Mouse (Mus musculus): Measurements from ENCODE around the gene Sstr3. TPM values are rescaled to one million over a fixed set of nuclear protein-coding genes. Genes with fewer than 3 reads are reported as not detected.

Gene Sstr3
- polyA plus RNA-seq, 1 experiment from 2014 or later, result 0.02 TPM

GRCm38 (mm10) chr15:78576284-78576810 lies 31.9 kb upstream of the Sstr3 start:
- peaks cover 7% of the 10 kb centered on the region; the same call in 1 of the 2 replicates for H3K27me3 ChIP-seq (replicated peaks)
- no peak for ATAC-seq
- 71% methylated on average over 3 of the region's 4 CpGs for WGBS (ENCODE audit: insufficient replicate concordance)
- no peaks in the 10 kb centered on the region for H3K36me3 ChIP-seq
- no peak overlapping the region for H3K4me3 ChIP-seq
- H3K4me1 ChIP-seq, result peaks cover 50% of the 10 kb centered on the region
- H3K4me2 ChIP-seq, result no peak overlapping the region
- H3K9ac ChIP-seq, result no peak overlapping the region
- no peak overlapping the region for H3K27ac ChIP-seq
- no peaks in the 10 kb centered on the region for H3K9me3 ChIP-seq (replicated peaks)

DNA sequence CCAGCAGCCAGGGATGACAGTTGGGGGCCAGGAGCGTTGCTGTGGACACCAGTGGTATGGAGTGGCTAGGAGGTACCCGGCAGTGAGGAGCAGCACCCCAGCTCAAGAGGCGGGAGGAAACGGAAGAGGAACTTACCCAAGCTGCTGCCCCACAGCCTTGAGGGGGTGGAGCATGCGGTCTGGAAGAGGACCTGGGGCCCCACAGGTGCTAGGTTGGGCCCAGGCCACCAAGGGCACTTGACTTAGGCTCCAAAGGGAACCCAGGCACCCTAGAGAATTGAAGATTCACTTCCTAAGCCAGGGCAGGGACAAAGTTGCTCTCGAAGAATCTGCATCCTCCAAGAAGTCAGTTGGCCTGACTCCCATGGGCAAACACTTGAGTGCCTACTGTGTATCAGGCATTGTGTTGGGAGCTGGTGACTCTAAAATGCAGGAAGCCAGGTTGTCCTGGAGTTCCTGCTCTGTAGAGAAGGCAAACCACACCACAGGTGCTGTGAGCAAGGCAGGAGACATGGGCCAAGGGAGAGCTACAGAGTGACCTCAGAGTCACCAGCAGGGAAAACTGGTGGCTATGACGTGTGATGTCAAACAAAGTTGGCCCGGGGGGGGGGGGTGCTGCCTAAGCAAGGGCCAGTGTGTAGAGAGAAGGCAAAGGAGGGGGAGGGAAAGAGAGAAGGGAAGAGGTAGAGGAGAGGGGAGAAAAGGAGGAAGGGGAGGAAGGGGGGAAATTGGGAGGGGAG lies 28.3 kb upstream of the Sstr3 start, which contains the start of gene Rac2:
Gene Rac2, minus strand, starts transcription at position 126 of the 740 bp plus-strand sequence.
- peak; percentile 56 for ATAC-seq
- peak within 1 kb of the TSS; percentile 96 for H3K27ac ChIP-seq

DNA sequence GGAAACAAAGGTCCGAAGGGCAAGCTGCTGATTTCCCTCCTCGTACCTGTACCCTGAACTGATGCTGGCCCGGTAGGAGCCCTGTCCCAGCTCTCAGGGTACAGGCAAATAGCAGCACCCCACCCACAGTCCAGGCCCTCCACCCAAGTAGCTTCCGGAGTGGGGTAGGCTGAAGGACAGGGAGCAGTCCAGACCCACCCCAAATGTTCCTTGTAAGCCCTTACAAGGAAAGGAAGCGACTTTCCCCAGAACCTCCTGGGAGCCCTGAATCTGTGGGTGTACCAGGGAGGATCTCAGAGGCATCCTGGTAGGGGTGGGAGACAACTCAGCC lies 27.8 kb upstream of the Sstr3 start:
- H3K4me1 ChIP-seq, result peaks cover 68% of the 10 kb centered on the region
- peaks cover 33% of the 10 kb centered on the region for H3K36me3 ChIP-seq
- no peaks in the 10 kb centered on the region for H3K27me3 ChIP-seq (replicated peaks)
- peak; percentile 62 for ATAC-seq
- H3K27ac ChIP-seq, result peak overlapping the region; percentile 96
- H3K4me2 ChIP-seq, result peak overlapping the region; percentile 74
- H3K9ac ChIP-seq, result peak overlapping the region; percentile 71
- 27% methylated on average over 5 of the region's 5 CpGs for WGBS (ENCODE audit: insufficient replicate concordance)
- no peaks in the 10 kb centered on the region for H3K9me3 ChIP-seq (replicated peaks)
- H3K4me3 ChIP-seq, result peak overlapping the region; percentile 57

More for the DNA sequence above, 28.3 kb upstream of the Sstr3 start, which contains the start of gene Rac2:
- Histone ChIP-seq H3K4me3 (peak within 1 kb of the TSS; percentile 57), H3K9me3 (replicated peaks) (no peaks in the 10 kb centered on the region), H3K9ac (peak within 1 kb of the TSS; percentile 71), H3K4me1 (peaks cover 62% of the 10 kb centered on the region), H3K36me3 (peaks cover 31% of the 10 kb centered on the region), H3K4me2 (peak within 1 kb of the TSS; percentile 74), H3K27me3 (replicated peaks) (no peaks in the 10 kb centered on the region)
- 14% methylated on average over 8 of the region's 8 CpGs for WGBS (ENCODE audit: insufficient replicate concordance)

- peak; percentile 93 for ATAC-seq
- H3K36me3 ChIP-seq, result peaks cover 33% of the 10 kb centered on the region
- H3K4me3 ChIP-seq, result peak overlapping the region; percentile 57
- peak overlapping the region; percentile 74 for H3K4me2 ChIP-seq
- H3K9me3 ChIP-seq (replicated peaks), result no peaks in the 10 kb centered on the region
- peak overlapping the region; percentile 96 for H3K27ac ChIP-seq
- H3K4me1 ChIP-seq, result peaks cover 73% of the 10 kb centered on the region
- peak overlapping the region; percentile 71 for H3K9ac ChIP-seq
- WGBS (ENCODE audit: insufficient replicate concordance), result 4% methylated on average over 16 of the region's 16 CpGs
- no peaks in the 10 kb centered on the region for H3K27me3 ChIP-seq (replicated peaks)
These were observed 27.2 kb upstream of the Sstr3 start for GRCm38 (mm10) chr15:78571554-78572269.

DNA sequence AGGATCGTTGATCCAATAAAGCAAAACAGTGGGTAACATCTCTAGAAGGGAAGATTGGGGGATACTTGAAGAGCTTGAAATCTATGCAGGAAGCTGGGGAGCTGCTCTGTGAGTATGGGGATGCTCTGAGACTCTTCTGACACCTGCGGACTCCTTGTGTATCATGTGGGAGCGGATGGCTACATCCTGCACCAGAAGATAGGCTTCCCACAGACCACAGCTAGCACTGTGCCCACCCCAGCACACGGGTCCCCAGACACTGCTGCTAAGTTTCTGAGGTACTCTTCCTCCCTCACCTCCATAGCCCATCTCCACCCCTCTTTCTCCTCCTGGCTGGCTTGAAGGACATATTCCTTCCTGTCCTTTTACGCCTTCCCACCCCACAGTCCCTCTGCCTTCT lies 25.7 kb upstream of the Sstr3 start:
- peak overlapping the region; percentile 74; the same call in 1 of the 2 replicates for H3K4me2 ChIP-seq
- H3K27me3 ChIP-seq (replicated peaks), result no peaks in the 10 kb centered on the region
- no peak overlapping the region for H3K9ac ChIP-seq
- H3K36me3 ChIP-seq, result peaks cover 37% of the 10 kb centered on the region
- no peaks in the 10 kb centered on the region for H3K9me3 ChIP-seq (replicated peaks)
- H3K4me1 ChIP-seq, result peaks cover 81% of the 10 kb centered on the region
- no peak overlapping the region for H3K4me3 ChIP-seq
- H3K27ac ChIP-seq, result no peak overlapping the region
- 78% methylated on average over 5 of the region's 5 CpGs for WGBS (ENCODE audit: insufficient replicate concordance)
- no peak for ATAC-seq

DNA sequence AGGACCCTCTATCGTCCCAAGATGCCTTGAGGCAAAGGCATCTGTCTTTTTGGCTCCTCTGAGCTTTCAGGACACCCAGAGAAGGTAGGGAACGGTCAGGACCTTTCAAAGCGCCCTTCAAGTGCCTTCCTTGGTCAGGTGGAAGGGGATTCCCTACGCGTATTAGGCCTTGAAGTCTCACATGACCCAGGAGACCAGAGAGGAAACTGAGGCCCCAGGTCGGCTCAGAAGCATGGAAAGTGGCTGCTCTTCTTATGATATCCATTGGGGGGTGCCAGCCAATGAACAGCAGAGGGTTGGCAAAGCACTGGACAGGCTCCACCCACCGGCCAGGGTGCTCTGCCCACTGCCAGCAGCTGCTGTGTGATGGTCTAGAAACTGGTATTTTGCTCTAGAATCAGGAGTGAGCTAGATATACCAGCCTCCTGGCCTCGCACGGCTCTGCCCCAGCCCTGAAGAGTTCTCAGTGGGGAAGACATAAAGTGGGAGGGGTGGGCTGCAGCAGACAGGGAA lies 23.2 kb upstream of the Sstr3 start:
- Histone ChIP-seq H3K9me3 (replicated peaks) (no peaks in the 10 kb centered on the region), H3K9ac (no peak overlapping the region), H3K4me3 (no peak overlapping the region), H3K4me2 (no peak overlapping the region), H3K4me1 (peaks cover 92% of the 10 kb centered on the region), H3K27ac (peak overlapping the region; percentile 49), H3K36me3 (peaks cover 38% of the 10 kb centered on the region), H3K27me3 (replicated peaks) (no peaks in the 10 kb centered on the region)
- WGBS (ENCODE audit: insufficient replicate concordance), result 67% methylated on average over 9 of the region's 9 CpGs
- no peak for ATAC-seq

DNA sequence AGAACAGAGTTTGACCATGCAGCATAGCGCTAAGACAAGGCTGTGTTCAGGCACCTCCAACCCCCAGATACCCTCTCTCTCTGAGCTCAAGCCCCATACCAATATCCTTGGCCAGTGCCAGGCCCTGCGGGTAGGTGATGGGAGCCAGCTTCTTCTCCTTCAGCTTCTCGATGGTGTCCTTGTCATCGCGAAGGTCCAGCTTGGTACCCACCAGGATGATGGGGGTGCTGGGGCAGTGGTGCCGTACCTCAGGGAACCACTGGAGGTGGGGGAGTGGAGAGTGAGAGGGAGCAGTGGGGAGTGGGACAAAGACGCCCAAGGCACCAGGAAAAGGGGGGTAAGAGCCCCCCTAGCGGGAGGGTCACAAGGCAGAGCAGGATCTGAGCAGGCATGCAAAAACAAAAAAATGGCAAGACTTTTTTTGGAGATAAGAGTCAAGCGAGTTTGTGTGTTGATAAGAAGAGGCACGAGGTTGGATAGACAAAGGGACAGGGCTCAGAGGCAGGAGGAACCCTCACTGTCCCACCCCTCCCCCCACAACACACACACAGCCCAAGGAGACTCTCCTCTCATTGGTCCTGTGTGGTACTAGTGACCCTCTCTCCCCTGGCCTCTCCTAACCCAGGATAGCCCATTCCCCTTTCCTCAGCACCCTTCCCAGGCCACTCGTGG lies 20.4 kb upstream of the Sstr3 start:
- 32% methylated on average over 11 of the region's 11 CpGs for WGBS (ENCODE audit: insufficient replicate concordance)
- H3K4me3 ChIP-seq, result peak overlapping the region; percentile 7; the same call in 1 of the 2 replicates
- ATAC-seq, result peak; percentile 81
- peak overlapping the region; percentile 42 for H3K9ac ChIP-seq
- H3K4me1 ChIP-seq, result peaks cover 64% of the 10 kb centered on the region
- peak overlapping the region; percentile 55 for H3K4me2 ChIP-seq
- no peaks in the 10 kb centered on the region for H3K9me3 ChIP-seq (replicated peaks)
- no peaks in the 10 kb centered on the region for H3K27me3 ChIP-seq (replicated peaks)
- H3K27ac ChIP-seq, result peak overlapping the region; percentile 82
- H3K36me3 ChIP-seq, result peaks cover 49% of the 10 kb centered on the region

GRCm38 (mm10) chr15:78563937-78564336 lies 19.5 kb upstream of the Sstr3 start:
- no peaks in the 10 kb centered on the region for H3K27me3 ChIP-seq (replicated peaks)
- peak overlapping the region; percentile 42 for H3K9ac ChIP-seq
- H3K36me3 ChIP-seq, result peaks cover 39% of the 10 kb centered on the region
- 15% methylated on average over 5 of the region's 5 CpGs for WGBS (ENCODE audit: insufficient replicate concordance)
- H3K4me1 ChIP-seq, result peaks cover 62% of the 10 kb centered on the region
- peak overlapping the region; percentile 55 for H3K4me2 ChIP-seq
- H3K9me3 ChIP-seq (replicated peaks), result no peaks in the 10 kb centered on the region
- peak overlapping the region; percentile 82 for H3K27ac ChIP-seq
- ATAC-seq, result peak; percentile 71
- peak overlapping the region; percentile 7 for H3K4me3 ChIP-seq

DNA sequence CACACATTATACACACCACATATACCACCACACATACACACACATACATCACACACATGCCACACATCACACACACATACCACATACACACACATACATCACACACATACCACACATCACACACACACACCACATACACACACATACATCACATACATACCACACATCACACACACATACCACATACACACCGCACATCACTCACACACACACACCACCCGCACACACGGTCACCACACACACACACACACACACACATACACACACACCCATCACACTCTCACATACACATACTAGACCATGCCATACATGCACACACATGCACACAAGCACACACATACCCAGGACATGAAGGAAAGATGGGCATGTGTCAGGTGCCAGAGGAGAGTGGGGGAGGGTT lies 18.9 kb upstream of the Sstr3 start:
- WGBS (ENCODE audit: insufficient replicate concordance), result 85% methylated on average over 3 of the region's 3 CpGs
- peaks cover 61% of the 10 kb centered on the region for H3K4me1 ChIP-seq
- peaks cover 33% of the 10 kb centered on the region for H3K36me3 ChIP-seq
- H3K9ac ChIP-seq, result no peak overlapping the region
- no peaks in the 10 kb centered on the region for H3K27me3 ChIP-seq (replicated peaks)
- H3K4me2 ChIP-seq, result peak overlapping the region; percentile 55
- H3K9me3 ChIP-seq (replicated peaks), result no peaks in the 10 kb centered on the region
- no peak overlapping the region for H3K4me3 ChIP-seq
- peak overlapping the region; percentile 82 for H3K27ac ChIP-seq
- ATAC-seq, result no peak

- peaks cover 25% of the 10 kb centered on the region for H3K4me1 ChIP-seq
- no peaks in the 10 kb centered on the region for H3K9me3 ChIP-seq (replicated peaks)
- peaks cover 22% of the 10 kb centered on the region for H3K36me3 ChIP-seq
- 47% methylated on average over 11 of the region's 11 CpGs for WGBS (ENCODE audit: insufficient replicate concordance)
- H3K9ac ChIP-seq, result no peak overlapping the region
- no peak overlapping the region for H3K4me2 ChIP-seq
- no peak for ATAC-seq
- H3K27ac ChIP-seq, result no peak overlapping the region
- H3K4me3 ChIP-seq, result no peak overlapping the region
- H3K27me3 ChIP-seq (replicated peaks), result peaks cover 8% of the 10 kb centered on the region; the same call in 1 of the 2 replicates
These were observed 14.9 kb upstream of the Sstr3 start for GRCm38 (mm10) chr15:78559141-78559979.

Measured in liver, embryonic 12.5 days (tissue).